Mouse (Mus musculus) midbrain, embryonic 16.5 days (tissue): ENCODE measurements around the gene Sulf2. TPM values are rescaled to one million over a fixed set of nuclear protein-coding genes. Genes with fewer than 3 reads are reported as not detected.

Experiments
- ATAC-seq: fragments of 200-750 bp; cut with Nextera tagmentation; 2 replicates; pipeline ENCODE4 v1.8.0; 2017; ENCODE audit warnings: moderate TSS enrichment
- H3K27ac ChIP-seq: fragments of 300-500 bp; sonication (generic); 2 replicates; pipeline ENCODE4 v1.5.1; 2014; ENCODE audit warnings: mild to moderate bottlenecking, low read length, mixed read lengths
- H3K27me3 ChIP-seq: fragments of 300-500 bp; sonication (generic); 2 replicates; pipeline ENCODE4 v1.6.1; 2014; ENCODE audit warnings: low read depth, low read length, mixed read lengths; ENCODE audit not compliant: control insufficient read depth, insufficient read depth
- H3K36me3 ChIP-seq: fragments of 300-500 bp; sonication (generic); 2 replicates; pipeline ENCODE4 v1.6.1; 2014; ENCODE audit warnings: mild to moderate bottlenecking, low read length, moderate library complexity, mixed read lengths; ENCODE audit not compliant: control insufficient read depth, insufficient read depth
- H3K4me1 ChIP-seq: fragments of 300-500 bp; sonication (generic); 2 replicates; pipeline ENCODE4 v1.6.1; 2014; ENCODE audit warnings: mild to moderate bottlenecking, low read length, mixed read lengths; ENCODE audit not compliant: control insufficient read depth, insufficient read depth
- H3K4me2 ChIP-seq: fragments of 300-500 bp; sonication (generic); 2 replicates; pipeline ENCODE4 v1.6.1; 2014; ENCODE audit warnings: mild to moderate bottlenecking, low read length, mixed read lengths
- H3K4me3 ChIP-seq: fragments of 300-500 bp; sonication (generic); 2 replicates; pipeline ENCODE4 v1.5.1; 2014; ENCODE audit warnings: low read depth, mild to moderate bottlenecking, low read length, moderate library complexity, mixed read lengths
- H3K9ac ChIP-seq: fragments of 300-500 bp; sonication (generic); 2 replicates; pipeline ENCODE4 v1.6.1; 2014; ENCODE audit warnings: low read depth, low read length, mixed read lengths
- H3K9me3 ChIP-seq: fragments of 300-500 bp; sonication (generic); replicated peaks from 2 replicates; pipeline ENCODE4 v1.6.1; 2014; ENCODE audit warnings: mild to moderate bottlenecking, low read length, mixed read lengths; ENCODE audit not compliant: control insufficient read depth, poor library complexity, severe bottlenecking
- WGBS: fragments of 180-500 bp; shearing (Covaris S2); extraction: QIAGEN DNeasy Blood & Tissue Kit; methylation state at CpG from one replicate; pipeline ENCODE4 v1.1.7; 2014; 5-methylcytosine and 5-hydroxymethylcytosine counted together
- polyA plus RNA-seq: library from polyadenylated mRNA; unstranded; fragments of >200 nt; fragmentation: Nextera tagmentation; extraction: Ambion mirVana; gene quantifications from 2 replicates; pipeline ENCODE4 v1.2.1, GENCODE M21; 2015

The Sulf2 gene
- polyA plus RNA-seq, 1 experiment from 2014 or later = 88.1 TPM

- no peak for ATAC-seq
- Histone ChIP-seq H3K4me1 (peaks cover 5% of the 10 kb centered on the region; the same call in 1 of the 2 replicates), H3K4me3 (no peak overlapping the region), H3K9ac (no peak overlapping the region), H3K27ac (no peak overlapping the region), H3K36me3 (no peaks in the 10 kb centered on the region), H3K9me3 (no peaks in the 10 kb centered on the region), H3K4me2 (no peak overlapping the region), H3K27me3 (no peaks in the 10 kb centered on the region)
- 89% methylated on average over 1 of the region's 1 CpGs for WGBS
These were observed 112.9 kb downstream of the Sulf2 start for GRCm38 (mm10) chr2:166042542-166042941.

- no peaks in the 10 kb centered on the region for H3K9me3 ChIP-seq
- no peak overlapping the region for H3K27ac ChIP-seq
- WGBS = 88% methylated on average over 4 of the region's 4 CpGs
- no peak overlapping the region for H3K4me2 ChIP-seq
- peaks cover 5% of the 10 kb centered on the region; the same call in 1 of the 2 replicates for H3K4me1 ChIP-seq
- H3K27me3 ChIP-seq = no peaks in the 10 kb centered on the region
- no peak overlapping the region for H3K4me3 ChIP-seq
- H3K36me3 ChIP-seq = no peaks in the 10 kb centered on the region
- no peak overlapping the region for H3K9ac ChIP-seq
- ATAC-seq = no peak
These were observed 115.8 kb downstream of the Sulf2 start for GRCm38 (mm10) chr2:166039681-166040080.

- H3K27me3 ChIP-seq = no peaks in the 10 kb centered on the region
- no peak for ATAC-seq
- H3K27ac ChIP-seq = no peak overlapping the region
- H3K4me3 ChIP-seq = no peak overlapping the region
- no peak overlapping the region for H3K9ac ChIP-seq
- peaks cover 10% of the 10 kb centered on the region for H3K4me1 ChIP-seq
- H3K9me3 ChIP-seq = no peaks in the 10 kb centered on the region
- no peaks in the 10 kb centered on the region for H3K36me3 ChIP-seq
- no peak overlapping the region for H3K4me2 ChIP-seq
- 54% methylated on average over 3 of the region's 3 CpGs for WGBS
These were observed 119.7 kb downstream of the Sulf2 start for GRCm38 (mm10) chr2:166035725-166036124.

GRCm38 (mm10) chr2:166034967-166035490 lies 120.4 kb downstream of the Sulf2 start:
- Histone ChIP-seq H3K36me3 (no peaks in the 10 kb centered on the region), H3K4me3 (no peak overlapping the region), H3K9ac (no peak overlapping the region), H3K27me3 (no peaks in the 10 kb centered on the region), H3K9me3 (no peaks in the 10 kb centered on the region), H3K27ac (no peak overlapping the region; the same call in 1 of the 2 replicates), H3K4me1 (peaks cover 16% of the 10 kb centered on the region), H3K4me2 (no peak overlapping the region)
- ATAC-seq = no peak
- 74% methylated on average over 3 of the region's 3 CpGs for WGBS

- no peak for ATAC-seq
- H3K4me2 ChIP-seq = no peak overlapping the region
These were observed 122.8 kb downstream of the Sulf2 start for GRCm38 (mm10) chr2:166032628-166033027.

GRCm38 (mm10) chr2:166031120-166031929 lies 124.1 kb downstream of the Sulf2 start:
- peak overlapping the region; percentile 63 for H3K27ac ChIP-seq
- no peaks in the 10 kb centered on the region for H3K27me3 ChIP-seq
- H3K4me2 ChIP-seq = peak overlapping the region; percentile 35
- H3K36me3 ChIP-seq = no peaks in the 10 kb centered on the region
- ATAC-seq = peak; percentile 70; the same call in 1 of the 2 replicates
- H3K9ac ChIP-seq = 0 out of 2 replicates have a peak overlapping the region, but pooled peaks have one; percentile 34
- WGBS = 38% methylated on average over 7 of the region's 7 CpGs
- peaks cover 26% of the 10 kb centered on the region for H3K4me1 ChIP-seq
- H3K4me3 ChIP-seq = no peak overlapping the region
- H3K9me3 ChIP-seq = no peaks in the 10 kb centered on the region

More at GRCm38 (mm10) chr2:166032628-166033027, 122.8 kb downstream of the Sulf2 start:
- no peak overlapping the region for H3K4me3 ChIP-seq
- no peak overlapping the region for H3K9ac ChIP-seq
- no peaks in the 10 kb centered on the region for H3K9me3 ChIP-seq
- H3K27ac ChIP-seq = no peak overlapping the region
- H3K4me1 ChIP-seq = peaks cover 26% of the 10 kb centered on the region
- 95% methylated on average over 5 of the region's 5 CpGs for WGBS
- no peaks in the 10 kb centered on the region for H3K27me3 ChIP-seq
- H3K36me3 ChIP-seq = no peaks in the 10 kb centered on the region

GRCm38 (mm10) chr2:166030256-166030995 lies 125.0 kb downstream of the Sulf2 start:
- H3K4me3 ChIP-seq = no peak overlapping the region
- ATAC-seq = no peak
- no peaks in the 10 kb centered on the region for H3K9me3 ChIP-seq
- H3K27ac ChIP-seq = peak overlapping the region; percentile 63
- H3K27me3 ChIP-seq = no peaks in the 10 kb centered on the region
- peak overlapping the region; percentile 35 for H3K4me2 ChIP-seq
- 12% methylated on average over 13 of the region's 13 CpGs for WGBS
- H3K9ac ChIP-seq = 0 out of 2 replicates have a peak overlapping the region, but pooled peaks have one; percentile 4
- H3K4me1 ChIP-seq = peaks cover 26% of the 10 kb centered on the region
- no peaks in the 10 kb centered on the region for H3K36me3 ChIP-seq

- Histone ChIP-seq H3K4me1 (peaks cover 26% of the 10 kb centered on the region), H3K36me3 (no peaks in the 10 kb centered on the region), H3K9me3 (no peaks in the 10 kb centered on the region), H3K4me2 (no peak overlapping the region), H3K4me3 (no peak overlapping the region), H3K27me3 (no peaks in the 10 kb centered on the region), H3K27ac (peak overlapping the region; percentile 51), H3K9ac (no peak overlapping the region)
- WGBS = 40% methylated on average over 4 of the region's 4 CpGs
- no peak for ATAC-seq
These were observed 126.2 kb downstream of the Sulf2 start for GRCm38 (mm10) chr2:166029232-166029631.
